Comparison of ENCODE assay signal across 12 mouse cellular contexts in genomic region chr8:22013034-22013707, GRCm38 (mm10). TPM values are rescaled to one million over a fixed set of nuclear protein-coding genes. Genes with fewer than 3 reads are reported as not detected.
DNase-seq lines count a peak whose midpoint lies in the region; ATAC-seq and TF ChIP-seq lines count a peak whose summit lies in the region.
"Had no signal": no experiment of that assay in that cellular context is flagged by ENCODE, and none has a peak within 500 bp of the region (broad histone marks: within the 10 kb centered on the region; RNA-seq: fewer than 3 reads in every experiment).

No protein-coding gene starts in this region.

- H3K9me3 ChIP-seq in ES-E14 (ENCODE audit: control insufficient read depth, insufficient read depth, low read depth, low read length), result no peaks in the 10 kb centered on the region
- H3K9me3 ChIP-seq in embryonic facial prominence, embryonic 15.5 days (replicated peaks), result no peaks in the 10 kb centered on the region
- H3K9me3 ChIP-seq in midbrain, embryonic 16.5 days (replicated peaks; ENCODE audit: control insufficient read depth, low read length, poor library complexity, severe bottlenecking), result no peaks in the 10 kb centered on the region
- H3K9me3 ChIP-seq in heart, embryonic 11.5 days (replicated peaks; ENCODE audit: control insufficient read depth, low read length), result no peaks in the 10 kb centered on the region

- H3K4me1 ChIP-seq in kidney, adult 2 months (ENCODE audit: control insufficient read depth, insufficient read depth, low read length), result no peaks in the 10 kb centered on the region
- peaks cover 3% of the 10 kb centered on the region in 2 experiments; a peak in 2 of 4 replicates for H3K4me1 ChIP-seq in ES-E14 (ENCODE audit: control insufficient read depth in 2 of 2, insufficient read depth in 2 of 2, low read length in 2 of 2, poor library complexity in 1 of 2)
- no peaks in the 10 kb centered on the region for H3K4me1 ChIP-seq in embryonic facial prominence, embryonic 15.5 days
- H3K4me1 ChIP-seq in midbrain, embryonic 16.5 days (ENCODE audit: control insufficient read depth, insufficient read depth, low read length), result no peaks in the 10 kb centered on the region
- H3K4me1 ChIP-seq in heart, embryonic 11.5 days (ENCODE audit: control insufficient read depth, insufficient read depth, low read length), result no peaks in the 10 kb centered on the region

- H3K27ac ChIP-seq in kidney, adult 2 months (ENCODE audit: insufficient read depth, low read depth, low read length), result no peak overlapping the region
- H3K27ac ChIP-seq in ES-E14 (ENCODE audit: insufficient read depth, low read depth, low read length, poor library complexity, severe bottlenecking), result no peak overlapping the region
- H3K27ac ChIP-seq in embryonic facial prominence, embryonic 15.5 days (replicated peaks), result no peak overlapping the region
- H3K27ac ChIP-seq in midbrain, embryonic 16.5 days (ENCODE audit: low read length), result no peak overlapping the region
- no peak overlapping the region for H3K27ac ChIP-seq in heart, embryonic 11.5 days (ENCODE audit: low read depth, low read length)
- H3K27ac ChIP-seq: liver, embryonic 14.5 days had no signal

- no peak for DNase-seq in kidney, adult 2 months
- no peak for DNase-seq in kidney, postnatal 14 days
- peak; percentile 31 for DNase-seq in ES-E14 (ENCODE audit: low read depth, low spot score)
- no peak for DNase-seq in cerebellum, adult 8-10 months
- DNase-seq: kidney, adult 18-20 months; thymus, postnatal 36 days had no signal

- no peak overlapping the region; the same call in 1 of the 2 replicates for H3K4me2 ChIP-seq in embryonic facial prominence, embryonic 15.5 days (replicated peaks)
- H3K4me2 ChIP-seq in midbrain, embryonic 16.5 days (ENCODE audit: low read length), result no peak overlapping the region
- no peak overlapping the region for H3K4me2 ChIP-seq in heart, embryonic 11.5 days

- TF ChIP-seq POLR2A in kidney, adult 2 months (IDR thresholded peaks at IDR 0.05; ENCODE audit: low read depth, low read length), result no peak

- H3K9ac ChIP-seq in ES-E14 (ENCODE audit: insufficient read depth, low read depth, low read length, poor library complexity, severe bottlenecking), result no peak overlapping the region
- H3K9ac ChIP-seq in embryonic facial prominence, embryonic 15.5 days, result no peak overlapping the region
- no peak overlapping the region for H3K9ac ChIP-seq in midbrain, embryonic 16.5 days (ENCODE audit: low read depth, low read length)
- H3K9ac ChIP-seq in heart, embryonic 11.5 days (ENCODE audit: low read depth, low read length), result no peak overlapping the region
- H3K9ac ChIP-seq: liver, embryonic 14.5 days had no signal

- TF ChIP-seq CTCF in kidney, adult 2 months (conservative IDR thresholded peaks at IDR 0.05; ENCODE audit: insufficient read depth, insufficient read length, low read depth, low read length), result no peak

- ATAC-seq in embryonic facial prominence, embryonic 15.5 days (ENCODE audit: insufficient number of reproducible peaks, low FRiP score, low TSS enrichment, low read depth), result peak; percentile 63; the same call in 1 of the 2 replicates
- ATAC-seq in midbrain, embryonic 16.5 days, result peak; percentile 53; the same call in 1 of the 2 replicates
- no peak for ATAC-seq in heart, embryonic 11.5 days (replicated peaks; ENCODE audit: insufficient number of reproducible peaks, low FRiP score, low TSS enrichment)
- no peak for ATAC-seq in activated CD4-positive, CD25-positive, alpha-beta regulatory T cell, adult 4 months

- WGBS in kidney, adult 2 months, result 51% methylated on average over 24 of the region's 24 CpGs
- WGBS in embryonic facial prominence, embryonic 15.5 days, result 55% methylated on average over 24 of the region's 24 CpGs
- 64% methylated on average over 24 of the region's 24 CpGs for WGBS in midbrain, embryonic 16.5 days
- 81% methylated on average over 24 of the region's 24 CpGs for WGBS in heart, embryonic 11.5 days (ENCODE audit: insufficient replicate concordance)

- in situ Hi-C loops in ES-E14 (cut with MboI; ENCODE audit: low sequenced_read_pairs in 2 of 2, unreplicated experiment in 2 of 2), result no loop called here

- peak overlapping the region; percentile 16; the same call in 1 of the 2 replicates for H3K4me3 ChIP-seq in kidney, adult 2 months (ENCODE audit: insufficient read depth, low read depth, low read length)
- peak overlapping the region; percentile 44 to 56; a peak in 3 of 4 replicates for H3K4me3 ChIP-seq in ES-E14 (ENCODE audit: insufficient read depth in 1 of 2, low read depth in 1 of 2, low read length in 2 of 2, poor library complexity in 1 of 2, severe bottlenecking in 1 of 2)
- 0 out of 2 replicates have a peak overlapping the region, but pooled peaks have one; percentile 11 for H3K4me3 ChIP-seq in embryonic facial prominence, embryonic 15.5 days (replicated peaks)
- no peak overlapping the region for H3K4me3 ChIP-seq in midbrain, embryonic 16.5 days (ENCODE audit: low read depth, low read length)
- no peak overlapping the region for H3K4me3 ChIP-seq in heart, embryonic 11.5 days (ENCODE audit: low read depth, low read length)

- no peaks in the 10 kb centered on the region for H3K36me3 ChIP-seq in kidney, adult 2 months (ENCODE audit: control insufficient read depth, insufficient read depth, low read length)
- no peaks in the 10 kb centered on the region for H3K36me3 ChIP-seq in ES-E14 (ENCODE audit: control insufficient read depth, insufficient read depth, low read length, poor library complexity, severe bottlenecking)
- H3K36me3 ChIP-seq in embryonic facial prominence, embryonic 15.5 days, result no peaks in the 10 kb centered on the region
- H3K36me3 ChIP-seq in midbrain, embryonic 16.5 days (ENCODE audit: control insufficient read depth, insufficient read depth, low read length), result no peaks in the 10 kb centered on the region
- no peaks in the 10 kb centered on the region for H3K36me3 ChIP-seq in heart, embryonic 11.5 days (ENCODE audit: control insufficient read depth, insufficient read depth, low read length)

- no peaks in the 10 kb centered on the region for H3K27me3 ChIP-seq in kidney, adult 2 months (replicated peaks; ENCODE audit: control insufficient read depth, insufficient read depth, low read length)
- no peaks in the 10 kb centered on the region for H3K27me3 ChIP-seq in embryonic facial prominence, embryonic 15.5 days
- no peaks in the 10 kb centered on the region for H3K27me3 ChIP-seq in midbrain, embryonic 16.5 days (ENCODE audit: control insufficient read depth, insufficient read depth, low read depth, low read length)
- H3K27me3 ChIP-seq in heart, embryonic 11.5 days (ENCODE audit: control insufficient read depth, insufficient read depth, low read length), result no peaks in the 10 kb centered on the region

TF ChIP-seq in ES-E14, 5 proteins besides CTCF, POLR2A, EP300 and RAD21:
- no peak for TF ChIP-seq ZNF384 (IDR thresholded peaks at IDR 0.05; ENCODE audit: low read depth, low read length)
- TF ChIP-seq HCFC1 (IDR thresholded peaks at IDR 0.05; ENCODE audit: borderline replicate concordance, insufficient read depth, low read length), result no peak
- no peak for TF ChIP-seq MAFK (IDR thresholded peaks at IDR 0.05; ENCODE audit: insufficient read depth, low read depth, low read length)

RNA-seq across cellular contexts. Expression of gene Ccdc70, which starts 43.6 kb away (rescaled TPM):
- polyA plus RNA-seq in kidney, adult 2 months (2012; rRNA removed), result not detected in 2 replicates
- total RNA-seq in ES-E14 (2012; rRNA removed), result not detected in 2 replicates
- polyA plus RNA-seq in embryonic facial prominence, embryonic 15.5 days (2015; fragmentation: Nextera tagmentation; extraction: Ambion mirVana), result not detected in 2 replicates
- not detected in 2 replicates for polyA plus RNA-seq in midbrain, embryonic 16.5 days (2015; fragmentation: Nextera tagmentation; extraction: Ambion mirVana)
- not detected in 2 replicates for polyA plus RNA-seq in heart, embryonic 11.5 days (2014; fragmentation: Nextera tagmentation; extraction: Ambion mirVana)
- not detected for polyA plus RNA-seq in activated CD4-positive, CD25-positive, alpha-beta regulatory T cell, adult 4 months (2017; shearing (Covaris generic))
- total RNA-seq: gastrocnemius, postnatal 4 days had no signal
- polyA plus RNA-seq: liver, embryonic 14.5 days had no signal

RNA-seq across cellular contexts. Expression of gene Atp7b, which starts 46.9 kb away (rescaled TPM):
- 1.1 and 1.4 TPM in 2 replicates for polyA plus RNA-seq in kidney, adult 2 months (2012; rRNA removed)
- total RNA-seq in ES-E14 (2012; rRNA removed), result 3.2 and 5.3 TPM in 2 replicates
- polyA plus RNA-seq in embryonic facial prominence, embryonic 15.5 days (2015; fragmentation: Nextera tagmentation; extraction: Ambion mirVana), result 0.43 and 0.76 TPM in 2 replicates
- polyA plus RNA-seq in midbrain, embryonic 16.5 days (2015; fragmentation: Nextera tagmentation; extraction: Ambion mirVana), result 1.5 and 1.6 TPM in 2 replicates
- polyA plus RNA-seq in heart, embryonic 11.5 days (2014; fragmentation: Nextera tagmentation; extraction: Ambion mirVana), result 2.9 and 3.6 TPM in 2 replicates
- polyA plus RNA-seq in activated CD4-positive, CD25-positive, alpha-beta regulatory T cell, adult 4 months (2017; shearing (Covaris generic)), result not detected

RNA-seq across cellular contexts. Expression of gene Alg11, which starts 47.4 kb away (rescaled TPM):
- 3.6 and 5.7 TPM in 2 replicates for polyA plus RNA-seq in kidney, adult 2 months (2012; rRNA removed)
- total RNA-seq in ES-E14 (2012; rRNA removed), result 44.7 and 55.4 TPM in 2 replicates
- 28.6 and 35.7 TPM in 2 replicates for polyA plus RNA-seq in embryonic facial prominence, embryonic 15.5 days (2015; fragmentation: Nextera tagmentation; extraction: Ambion mirVana)
- polyA plus RNA-seq in midbrain, embryonic 16.5 days (2015; fragmentation: Nextera tagmentation; extraction: Ambion mirVana), result 44.5 and 49.6 TPM in 2 replicates
- polyA plus RNA-seq in heart, embryonic 11.5 days (2014; fragmentation: Nextera tagmentation; extraction: Ambion mirVana), result 27.0 and 31.5 TPM in 2 replicates
- polyA plus RNA-seq in activated CD4-positive, CD25-positive, alpha-beta regulatory T cell, adult 4 months (2017; shearing (Covaris generic)), result 10 to 100 TPM; 19.7 to 20.2 TPM

RNA-seq across cellular contexts. Expression of gene Fam90a1a, which starts 54.7 kb away (rescaled TPM):
- polyA plus RNA-seq in kidney, adult 2 months (2012; rRNA removed), result 0.05 TPM in 1 of 2 replicates, not detected in the other
- total RNA-seq in ES-E14 (2012; rRNA removed), result 0.21 TPM in 1 of 2 replicates, not detected in the other
- not detected in 2 replicates for polyA plus RNA-seq in embryonic facial prominence, embryonic 15.5 days (2015; fragmentation: Nextera tagmentation; extraction: Ambion mirVana)
- polyA plus RNA-seq in midbrain, embryonic 16.5 days (2015; fragmentation: Nextera tagmentation; extraction: Ambion mirVana), result not detected in 2 replicates
- not detected in 2 replicates for polyA plus RNA-seq in heart, embryonic 11.5 days (2014; fragmentation: Nextera tagmentation; extraction: Ambion mirVana)
- not detected for polyA plus RNA-seq in activated CD4-positive, CD25-positive, alpha-beta regulatory T cell, adult 4 months (2017; shearing (Covaris generic))
- total RNA-seq: gastrocnemius, postnatal 4 days had no signal
- polyA plus RNA-seq: liver, embryonic 14.5 days had no signal

Comparison
In these comparisons a context has a peak if more than half of its experiments do, and no peak if none do; other contexts are left out.
1. H3K4me3 ChIP-seq: peak in kidney, adult 2 months (single experiment), ES-E14 (2 of 2) and embryonic facial prominence, embryonic 15.5 days (single experiment); none in midbrain, embryonic 16.5 days (single experiment) and heart, embryonic 11.5 days (single experiment).
2. ATAC-seq: peak in embryonic facial prominence, embryonic 15.5 days (single experiment) and midbrain, embryonic 16.5 days (single experiment); none in heart, embryonic 11.5 days (single experiment) and activated CD4-positive, CD25-positive, alpha-beta regulatory T cell, adult 4 months (single experiment).